Mouse (Mus musculus) heart, adult 2 months (tissue): ENCODE data around the gene Sept9. TPM values are rescaled to one million over a fixed set of nuclear protein-coding genes. Genes with fewer than 3 reads are reported as not detected.

Experiments
- DNase-seq, 2 experiments: peaks; one replicate each; pipeline ENCODE4 v3.0.0; 2021
- H3K27ac ChIP-seq: fragments of 200-600 bp; 2 replicates; pipeline ENCODE4 v1.8.1; 2022
- H3K27me3 ChIP-seq: fragments of 200-500 bp; 2 replicates; pipeline ENCODE4 v1.6.1; 2012; ENCODE audit warnings: mild to moderate bottlenecking, low read length, inconsistent platforms, mixed read lengths; ENCODE audit not compliant: control insufficient read depth, insufficient read depth
- H3K36me3 ChIP-seq: fragments of 200-500 bp; 2 replicates; pipeline ENCODE4 v1.6.1; 2012; ENCODE audit warnings: low read length, inconsistent platforms; ENCODE audit not compliant: control insufficient read depth, insufficient read depth
- H3K4me1 ChIP-seq: fragments of 200-500 bp; 2 replicates; pipeline ENCODE4 v1.6.1; 2011; ENCODE audit warnings: low read length; ENCODE audit not compliant: control insufficient read depth, insufficient read depth
- H3K4me3 ChIP-seq: fragments of 200-600 bp; 2 replicates; pipeline ENCODE4 v1.8.1; 2022
- H3K79me2 ChIP-seq: fragments of 200-500 bp; replicated peaks from 2 replicates; pipeline ENCODE4 v1.6.1; 2012; ENCODE audit warnings: mild to moderate bottlenecking, inconsistent platforms, low read length, moderate library complexity, mixed read lengths; ENCODE audit not compliant: control insufficient read depth, insufficient read depth
- H3K9ac ChIP-seq: fragments of 200-500 bp; 2 replicates; pipeline ENCODE4 v1.6.1; 2012; ENCODE audit warnings: low read depth, mild to moderate bottlenecking, control low read depth, inconsistent platforms, low read length, mixed read lengths
- CTCF ChIP-seq: fragments of 200-600 bp; IDR thresholded peaks from 2 replicates; pipeline ENCODE4 v1.8.1; 2022; ENCODE audit warnings: antibody characterized with exemption, mild to moderate bottlenecking, moderate library complexity
- EP300 ChIP-seq: fragments of 200-500 bp; IDR thresholded peaks from 2 replicates; pipeline ENCODE4 v1.6.1; 2011; ENCODE audit warnings: low read depth, low read length, control low read depth; ENCODE audit not compliant: insufficient read depth
- POLR2A ChIP-seq: fragments of 200-500 bp; IDR thresholded peaks from 2 replicates; pipeline ENCODE4 v1.6.1; 2011; ENCODE audit warnings: mild to moderate bottlenecking, low read depth, low read length, control low read depth; ENCODE audit not compliant: insufficient read depth
- WGBS: fragments of 180-500 bp; shearing (Covaris S2); methylation state at CpG from one replicate; pipeline ENCODE4 v1.1.7; 2018; 5-methylcytosine and 5-hydroxymethylcytosine counted together
- intact Hi-C: fragments of 180-260 bp; cut with DNase I; formaldehyde crosslinking; loops from one replicate; pipeline ENCODE4 v1.15.1; 2025
- polyA plus RNA-seq: library from polyadenylated mRNA; depleted of rRNA; stranded (reverse); fragments of >200 nt; gene quantifications from 2 replicates; pipeline ENCODE4 v1.2.3, GENCODE M21; 2012
- total RNA-seq, 2 experiments: library from RNA; stranded (reverse); gene quantifications; 2 replicates each; pipeline ENCODE4 v1.2.3; 2021

Gene Sept9
- total and polyA plus RNA-seq, 3 experiments = 15.9 to 31.9 (median 28.2) TPM

- H3K4me1 ChIP-seq = no peaks in the 10 kb centered on the region; the same call in 1 of the 2 replicates
- H3K79me2 ChIP-seq = no peaks in the 10 kb centered on the region
- no peak overlapping the region for H3K27ac ChIP-seq
- no peaks in the 10 kb centered on the region for H3K36me3 ChIP-seq
- peaks cover 1% of the 10 kb centered on the region for H3K27me3 ChIP-seq
- no peak for TF ChIP-seq POLR2A
- no peak for TF ChIP-seq CTCF
- no peak for TF ChIP-seq EP300
- H3K9ac ChIP-seq = no peak overlapping the region
- intact Hi-C loops = no loop called here
- no peak overlapping the region for H3K4me3 ChIP-seq
- DNase-seq = no peak
- 51% methylated on average over 8 of the region's 8 CpGs for WGBS
These were observed 5.1 kb downstream of the Sept9 start for GRCm38 (mm10) chr11:117204606-117205005.

GRCm38 (mm10) chr11:117205042-117205441 lies 5.6 kb downstream of the Sept9 start:
- H3K79me2 ChIP-seq = no peaks in the 10 kb centered on the region
- H3K27me3 ChIP-seq = no peaks in the 10 kb centered on the region
- H3K9ac ChIP-seq = no peak overlapping the region
- H3K4me3 ChIP-seq = no peak overlapping the region
- intact Hi-C loops = no loop called here
- no peaks in the 10 kb centered on the region for H3K4me1 ChIP-seq
- no peaks in the 10 kb centered on the region for H3K36me3 ChIP-seq
- DNase-seq = no peak
- WGBS = 83% methylated on average over 6 of the region's 6 CpGs
- no peak overlapping the region for H3K27ac ChIP-seq
- no peak for TF ChIP-seq EP300
- no peak for TF ChIP-seq CTCF
- no peak for TF ChIP-seq POLR2A

- WGBS = 87% methylated on average over 9 of the region's 9 CpGs
- Histone ChIP-seq H3K36me3 (no peaks in the 10 kb centered on the region), H3K79me2 (no peaks in the 10 kb centered on the region), H3K9ac (no peak overlapping the region), H3K27me3 (no peaks in the 10 kb centered on the region), H3K27ac (no peak overlapping the region), H3K4me1 (no peaks in the 10 kb centered on the region), H3K4me3 (no peak overlapping the region)
- intact Hi-C loops = no loop called here
- TF ChIP-seq POLR2A (no peak), CTCF (no peak), EP300 (no peak)
- DNase-seq = no peak
These were observed 6.0 kb downstream of the Sept9 start for GRCm38 (mm10) chr11:117205447-117205846.

GRCm38 (mm10) chr11:117207436-117207835 lies 8.0 kb downstream of the Sept9 start:
- DNase-seq = no peak
- no peaks in the 10 kb centered on the region for H3K36me3 ChIP-seq
- no peaks in the 10 kb centered on the region for H3K79me2 ChIP-seq
- intact Hi-C loops = no loop called here
- H3K4me3 ChIP-seq = no peak overlapping the region
- 84% methylated on average over 5 of the region's 5 CpGs for WGBS
- TF ChIP-seq POLR2A (no peak), EP300 (no peak), CTCF (no peak)
- H3K9ac ChIP-seq = no peak overlapping the region
- no peaks in the 10 kb centered on the region for H3K27me3 ChIP-seq
- H3K27ac ChIP-seq = no peak overlapping the region
- no peaks in the 10 kb centered on the region for H3K4me1 ChIP-seq

GRCm38 (mm10) chr11:117208151-117208673 lies 8.8 kb downstream of the Sept9 start:
- Histone ChIP-seq H3K4me3 (no peak overlapping the region), H3K4me1 (no peaks in the 10 kb centered on the region), H3K27me3 (no peaks in the 10 kb centered on the region), H3K79me2 (no peaks in the 10 kb centered on the region), H3K9ac (no peak overlapping the region), H3K36me3 (no peaks in the 10 kb centered on the region), H3K27ac (no peak overlapping the region)
- TF ChIP-seq CTCF = no peak
- no peak for TF ChIP-seq EP300
- no peak for TF ChIP-seq POLR2A
- intact Hi-C loops = no loop called here
- WGBS = 83% methylated on average over 8 of the region's 8 CpGs
- DNase-seq = no peak

- 38% methylated on average over 2 of the region's 2 CpGs for WGBS
- TF ChIP-seq CTCF (no peak), EP300 (no peak), POLR2A (no peak)
- H3K9ac ChIP-seq = no peak overlapping the region
- no peaks in the 10 kb centered on the region for H3K79me2 ChIP-seq
- no peak overlapping the region for H3K27ac ChIP-seq
- no peaks in the 10 kb centered on the region for H3K27me3 ChIP-seq
- no peak overlapping the region for H3K4me3 ChIP-seq
- no peaks in the 10 kb centered on the region for H3K36me3 ChIP-seq
- no peaks in the 10 kb centered on the region for H3K4me1 ChIP-seq
- DNase-seq = no peak
- intact Hi-C loops = no loop called here
These were observed 17.3 kb downstream of the Sept9 start for GRCm38 (mm10) chr11:117216713-117217112.
